Mouse (Mus musculus) brown adipose tissue, adult 24 weeks (tissue): ENCODE results near the gene Ddc. TPM values are rescaled to one million over a fixed set of nuclear protein-coding genes. Genes with fewer than 3 reads are reported as not detected.

Experiments
- H3K27ac ChIP-seq: fragments of 200-500 bp; replicated peaks from 2 replicates; pipeline ENCODE4 v1.5.1; 2012; ENCODE audit warnings: low read depth, mild to moderate bottlenecking, low read length
- H3K4me1 ChIP-seq: fragments of 200-500 bp; 2 replicates; pipeline ENCODE4 v1.6.1; 2012; ENCODE audit warnings: low read length, mixed read lengths; ENCODE audit not compliant: control insufficient read depth, insufficient read depth, insufficient read length
- H3K4me3 ChIP-seq: fragments of 200-500 bp; 2 replicates; pipeline ENCODE4 v1.5.1; 2012; ENCODE audit warnings: low read depth, mild to moderate bottlenecking, low read length, moderate library complexity; ENCODE audit not compliant: insufficient read depth
- polyA plus RNA-seq: library from polyadenylated mRNA; stranded (reverse); fragments of >200 nt; gene quantifications from 2 replicates; pipeline ENCODE4 v1.2.4, GENCODE M21; 2012; ENCODE audit not compliant: missing spikeins, insufficient read depth, insufficient read length

The Ddc gene
- polyA plus RNA-seq, 1 experiment: not detected

DNA sequence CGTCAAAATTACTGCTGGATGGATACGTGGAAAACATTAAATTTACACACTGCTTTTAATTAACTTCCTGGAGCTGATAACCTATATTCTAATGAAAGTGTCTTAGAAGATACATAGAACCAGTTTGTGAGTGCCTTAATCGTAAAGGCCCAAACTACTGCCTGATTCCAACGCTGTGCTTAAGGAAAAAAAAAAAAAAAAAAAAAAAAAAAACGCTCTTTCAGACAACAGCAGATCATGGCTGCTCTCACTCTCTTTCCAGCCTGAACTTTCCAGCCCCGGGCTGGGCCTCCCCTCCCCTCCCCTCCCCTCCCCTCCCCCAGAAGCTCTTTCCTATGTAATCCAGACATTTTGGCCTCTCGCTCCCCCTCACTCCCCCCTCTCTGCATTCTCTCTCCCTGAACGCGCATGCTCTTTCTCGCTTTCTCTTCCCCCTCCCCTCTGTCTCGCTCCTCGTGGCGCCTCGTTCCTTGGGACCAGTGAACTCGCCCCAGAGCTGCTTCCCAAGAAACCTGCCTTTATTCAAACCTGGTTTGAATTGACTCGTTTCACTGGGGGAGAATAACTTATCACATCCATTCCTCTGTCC is 76.5 kb downstream of the Ddc start:
- Histone ChIP-seq H3K4me3 (no peak overlapping the region), H3K4me1 (no peaks in the 10 kb centered on the region), H3K27ac (no peak overlapping the region)

DNA sequence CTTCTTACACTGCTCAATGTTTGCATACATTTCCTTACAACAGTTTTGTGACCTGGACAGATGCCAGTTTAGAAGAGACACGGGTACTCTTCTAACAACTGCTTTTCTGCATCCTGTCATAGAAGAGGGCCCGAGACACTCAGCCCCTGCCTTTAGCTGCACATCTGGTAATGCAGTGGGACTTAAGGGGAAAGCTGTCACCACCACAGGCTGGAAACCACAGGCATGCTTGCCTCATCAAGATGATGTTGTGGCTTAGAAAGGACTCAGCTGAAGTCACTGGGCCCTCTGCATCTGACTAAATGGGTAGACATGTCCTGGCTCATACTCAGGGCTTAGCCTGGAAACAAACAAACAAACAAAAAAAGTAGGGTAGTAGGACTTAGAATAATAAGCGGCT is 77.2 kb downstream of the Ddc start:
- Histone ChIP-seq H3K27ac (no peak overlapping the region), H3K4me3 (no peak overlapping the region), H3K4me1 (no peaks in the 10 kb centered on the region)

GRCm38 (mm10) chr11:11820251-11820650 is 77.7 kb downstream of the Ddc start:
- no peaks in the 10 kb centered on the region for H3K4me1 ChIP-seq
- H3K27ac ChIP-seq: no peak overlapping the region
- no peak overlapping the region for H3K4me3 ChIP-seq

DNA sequence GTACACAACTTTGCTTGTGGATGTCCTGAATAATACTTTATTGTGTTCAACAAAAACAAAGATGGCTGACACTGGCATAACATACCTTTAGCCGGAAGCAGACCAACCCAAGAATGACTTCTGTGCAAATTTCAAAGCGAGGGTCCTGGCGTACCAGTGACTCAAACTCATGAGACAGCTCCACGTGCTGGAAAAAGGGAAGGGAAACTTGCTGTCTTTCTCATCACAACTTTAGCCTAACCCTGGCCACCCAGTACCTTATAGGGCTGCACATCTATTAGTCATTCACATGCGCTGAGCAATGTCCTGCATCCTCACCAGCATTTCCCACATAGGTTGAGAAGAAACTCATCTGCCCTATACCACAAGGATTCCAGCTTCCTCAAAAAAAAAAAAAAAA is 78.7 kb downstream of the Ddc start:
- Histone ChIP-seq H3K4me1 (no peaks in the 10 kb centered on the region), H3K27ac (no peak overlapping the region), H3K4me3 (no peak overlapping the region)

- Histone ChIP-seq H3K4me3 (no peak overlapping the region), H3K4me1 (no peaks in the 10 kb centered on the region), H3K27ac (no peak overlapping the region)
Measured at GRCm38 (mm10) chr11:11818797-11819196, 79.1 kb downstream of the Ddc start.

DNA sequence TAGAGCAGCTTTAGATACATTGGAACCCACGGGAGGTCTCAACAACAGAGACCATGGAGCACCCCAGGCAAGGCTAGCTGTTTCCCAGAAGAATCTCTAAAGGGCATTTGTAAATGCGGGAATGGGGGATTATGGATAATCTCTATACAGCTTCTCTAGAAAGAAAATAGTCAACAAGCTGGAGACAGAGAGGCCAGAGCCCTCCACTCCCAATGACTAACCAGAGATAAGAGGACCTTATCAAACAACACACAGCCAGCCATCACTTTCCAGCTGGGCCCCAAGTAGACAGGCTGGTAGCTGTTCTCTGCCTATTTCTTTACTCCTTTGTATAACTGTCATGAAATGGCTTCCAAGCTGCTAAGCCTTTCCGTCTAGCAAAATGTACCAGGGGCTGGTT is 82.2 kb downstream of the Ddc start:
- no peak overlapping the region for H3K4me3 ChIP-seq
- no peaks in the 10 kb centered on the region for H3K4me1 ChIP-seq
- no peak overlapping the region for H3K27ac ChIP-seq

DNA sequence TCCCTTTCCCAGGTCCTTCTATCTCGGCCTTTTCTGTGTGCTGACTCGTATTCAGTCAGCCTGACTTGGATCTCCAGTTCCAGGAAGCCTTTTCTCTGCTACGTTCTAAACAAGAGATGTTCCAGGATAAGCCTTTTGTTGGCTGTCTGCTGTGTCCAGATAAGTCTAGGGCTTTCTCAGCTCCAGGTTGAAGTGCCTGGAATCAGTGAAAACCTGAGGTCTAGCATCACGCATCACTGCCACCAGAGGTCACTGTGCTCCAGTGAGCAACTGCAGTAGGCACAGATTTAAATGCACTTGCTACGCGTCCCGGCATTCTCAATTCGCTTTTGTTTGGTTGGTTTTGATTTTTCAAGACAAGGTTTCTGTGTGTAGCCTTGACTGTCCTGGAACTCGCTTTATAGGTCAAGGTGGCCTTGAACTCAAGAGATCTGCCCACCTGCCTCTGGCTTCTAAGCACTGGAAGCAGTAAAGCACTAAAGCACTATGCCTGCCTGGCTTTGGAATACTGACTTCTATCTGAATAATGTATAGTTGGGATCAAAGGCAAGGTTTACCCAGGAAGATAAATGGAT is 86.0 kb downstream of the Ddc start:
- H3K4me1 ChIP-seq: no peaks in the 10 kb centered on the region
- no peak overlapping the region for H3K27ac ChIP-seq
- H3K4me3 ChIP-seq: no peak overlapping the region

GRCm38 (mm10) chr11:11809404-11810175 is 88.4 kb downstream of the Ddc start:
- Histone ChIP-seq H3K4me3 (peak overlapping the region; percentile 83), H3K4me1 (no peaks in the 10 kb centered on the region), H3K27ac (peak overlapping the region; percentile 95)

DNA sequence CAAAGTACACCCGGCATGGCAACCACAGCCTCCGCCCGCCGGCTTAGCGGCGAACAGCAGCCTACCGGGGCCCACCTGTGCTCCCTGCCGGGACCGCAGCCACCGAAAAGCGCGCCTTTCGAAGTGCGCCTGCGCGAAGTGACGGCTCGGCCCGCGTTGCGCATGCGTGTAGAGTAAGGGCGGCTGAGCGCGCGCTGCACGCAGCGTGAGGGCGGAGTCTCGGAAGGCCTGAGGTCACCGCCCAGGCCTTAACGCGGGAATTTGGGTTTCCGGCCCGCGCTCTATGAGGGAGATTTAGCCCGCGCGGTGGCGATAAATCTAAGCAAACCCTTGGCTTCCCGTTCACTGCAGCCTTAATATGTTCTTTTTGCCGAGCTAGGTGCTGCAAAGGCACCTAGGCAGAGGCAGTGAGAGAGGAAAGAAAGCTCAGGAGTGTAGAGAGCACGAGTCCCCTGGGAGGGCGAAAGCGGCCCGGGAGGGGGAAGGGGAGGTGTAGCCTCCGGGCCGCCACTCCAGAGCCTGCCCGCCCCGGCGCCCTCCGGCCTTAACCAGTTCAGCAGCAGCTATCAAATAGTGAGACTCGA is 89.0 kb downstream of the Ddc start, which contains the start of gene Fignl1:
TSS of gene Fignl1 (minus strand) at position 143 of the 584 bp plus-strand sequence.
- no peaks in the 10 kb centered on the region for H3K4me1 ChIP-seq
- H3K4me3 ChIP-seq: peak within 1 kb of the TSS; percentile 83
- peak within 1 kb of the TSS; percentile 95 for H3K27ac ChIP-seq

GRCm38 (mm10) chr11:11808035-11808819 is 89.7 kb downstream of the Ddc start:
- Histone ChIP-seq H3K4me3 (peak overlapping the region; percentile 71), H3K27ac (no peak overlapping the region), H3K4me1 (no peaks in the 10 kb centered on the region)

DNA sequence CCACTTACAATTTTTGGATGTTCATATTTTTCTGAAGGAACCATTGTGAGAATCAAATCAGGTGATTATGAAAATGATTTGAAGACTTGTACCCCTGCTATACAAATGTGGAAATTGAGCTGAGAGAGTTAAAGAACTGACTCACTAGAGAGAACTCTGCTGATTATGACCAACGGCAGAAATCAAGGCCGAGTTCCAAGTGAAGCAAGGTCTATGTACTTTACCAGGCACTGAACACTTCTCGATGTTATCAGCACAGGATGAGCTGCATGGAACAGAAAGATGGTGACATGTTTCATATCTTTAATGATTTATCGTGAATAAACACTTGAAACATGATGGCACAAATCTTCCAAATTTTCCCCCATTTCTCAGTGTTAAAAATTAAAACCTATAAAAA is 92.0 kb downstream of the Ddc start:
- no peak overlapping the region for H3K4me3 ChIP-seq
- no peak overlapping the region for H3K27ac ChIP-seq
- no peaks in the 10 kb centered on the region for H3K4me1 ChIP-seq

DNA sequence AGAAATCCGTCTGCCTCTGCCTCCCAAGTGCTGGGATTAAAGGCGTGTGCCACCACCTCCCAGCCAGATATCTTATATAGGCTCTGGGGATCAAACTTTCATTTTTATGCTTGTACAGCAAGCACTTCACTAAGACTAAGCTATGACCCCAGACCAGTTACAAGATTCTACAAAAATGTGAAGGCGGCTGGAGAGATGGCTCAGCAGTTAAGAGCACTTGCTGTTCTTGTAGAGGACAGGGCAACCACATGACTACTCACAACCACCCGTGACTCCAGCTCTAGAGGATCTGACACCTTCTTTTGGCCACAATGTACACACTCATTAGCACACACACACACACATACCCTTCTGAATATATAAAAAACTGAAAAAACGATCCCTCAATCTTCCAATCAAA is 93.5 kb downstream of the Ddc start:
- Histone ChIP-seq H3K27ac (no peak overlapping the region), H3K4me3 (no peak overlapping the region), H3K4me1 (no peaks in the 10 kb centered on the region)

- no peak overlapping the region for H3K4me3 ChIP-seq
- H3K27ac ChIP-seq: no peak overlapping the region
- H3K4me1 ChIP-seq: no peaks in the 10 kb centered on the region
Measured at GRCm38 (mm10) chr11:11801067-11801466, 96.9 kb downstream of the Ddc start.

DNA sequence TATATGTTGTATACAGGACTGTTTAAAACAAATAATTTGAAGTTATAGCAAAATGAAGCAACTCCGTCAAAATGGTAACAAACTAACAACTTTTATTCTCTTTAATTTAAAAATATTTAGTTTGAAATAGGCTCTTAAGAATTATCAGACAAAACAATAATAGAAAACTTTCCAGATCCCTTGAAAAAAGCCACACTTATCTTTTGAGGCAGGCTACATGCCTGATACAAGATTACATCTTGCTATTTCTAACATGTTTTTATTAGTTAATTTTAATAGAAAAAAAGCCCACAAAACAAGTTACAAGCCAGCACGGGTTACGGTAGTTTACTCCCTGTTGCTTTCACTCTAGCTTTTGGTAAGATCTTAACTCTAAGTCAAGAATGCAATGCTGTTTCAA is 97.6 kb downstream of the Ddc start:
- Histone ChIP-seq H3K4me1 (no peaks in the 10 kb centered on the region), H3K4me3 (no peak overlapping the region)

GRCm38 (mm10) chr11:11798690-11799089 is 99.3 kb downstream of the Ddc start:
- Histone ChIP-seq H3K27ac (no peak overlapping the region), H3K4me1 (no peaks in the 10 kb centered on the region), H3K4me3 (no peak overlapping the region)

More for the DNA sequence above, 97.6 kb downstream of the Ddc start:
- H3K27ac ChIP-seq: no peak overlapping the region
